Mouse (Mus musculus) spleen, embryonic (tissue): ENCODE measurements around the gene Gm21985.
"Not testable (repeated sequence)": the region's sequence is repeated elsewhere in the genome, so short reads cannot be mapped to it uniquely, and the experiment has no call there.

Source experiments
- CTCF ChIA-PET: fragments of 350-600 bp; sonication (Branson Sonifier 250); formaldehyde crosslinking; loops from one replicate; lab custom pipeline; 2022; lab: Charles Lee

Gene Gm21985

DNA sequence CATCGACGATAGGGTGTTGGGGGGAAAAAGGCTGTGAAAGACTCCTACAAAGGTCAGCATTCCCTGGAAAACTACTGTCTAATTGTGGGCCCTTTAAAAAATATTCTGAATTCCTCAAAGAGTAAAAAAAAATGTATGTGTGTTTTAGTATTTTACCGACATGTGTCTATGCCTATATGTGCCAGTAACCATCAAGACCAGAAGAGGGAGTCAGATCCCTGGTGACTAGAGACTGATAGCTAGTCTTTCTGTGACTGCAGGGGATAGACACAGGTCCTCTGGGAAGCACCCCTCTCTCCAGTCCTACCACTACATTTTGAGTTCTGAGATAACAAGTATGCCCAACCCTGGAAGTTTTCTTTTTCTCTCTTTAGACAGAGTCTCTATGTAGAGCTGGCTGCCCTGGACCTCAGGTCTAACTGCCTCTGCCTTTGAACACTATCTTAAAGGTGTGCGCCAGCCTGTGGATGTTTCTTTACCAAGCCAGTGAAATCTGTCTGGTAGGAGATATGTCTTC is 3.3 kb upstream of the Gm21985 start:
- CTCF ChIA-PET: interaction anchor here (0.6 kb wide), 1 partner anchor 15 kb away, joined by 5 read pairs; no protein-coding TSS in a partner anchor

DNA sequence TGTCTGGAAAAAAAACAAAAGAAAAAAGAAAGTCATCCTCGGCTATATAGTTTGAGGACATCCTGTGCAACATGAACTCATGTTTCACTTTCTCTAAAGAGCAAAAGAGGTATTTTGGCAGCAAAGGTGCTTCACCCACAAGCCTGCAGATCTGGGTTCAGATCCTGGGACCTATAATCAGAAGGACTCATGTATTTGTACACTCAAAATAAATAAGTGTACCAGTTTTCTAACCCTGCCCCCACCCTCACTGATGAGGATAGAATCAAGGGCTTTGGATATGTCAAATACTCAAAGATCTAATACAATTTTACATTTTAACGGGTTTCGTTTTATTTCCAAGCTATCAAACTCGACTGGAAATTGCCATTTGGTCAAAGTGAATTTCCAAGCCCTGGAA is 1.8 kb upstream of the Gm21985 start:
- CTCF ChIA-PET: no interaction called here

DNA sequence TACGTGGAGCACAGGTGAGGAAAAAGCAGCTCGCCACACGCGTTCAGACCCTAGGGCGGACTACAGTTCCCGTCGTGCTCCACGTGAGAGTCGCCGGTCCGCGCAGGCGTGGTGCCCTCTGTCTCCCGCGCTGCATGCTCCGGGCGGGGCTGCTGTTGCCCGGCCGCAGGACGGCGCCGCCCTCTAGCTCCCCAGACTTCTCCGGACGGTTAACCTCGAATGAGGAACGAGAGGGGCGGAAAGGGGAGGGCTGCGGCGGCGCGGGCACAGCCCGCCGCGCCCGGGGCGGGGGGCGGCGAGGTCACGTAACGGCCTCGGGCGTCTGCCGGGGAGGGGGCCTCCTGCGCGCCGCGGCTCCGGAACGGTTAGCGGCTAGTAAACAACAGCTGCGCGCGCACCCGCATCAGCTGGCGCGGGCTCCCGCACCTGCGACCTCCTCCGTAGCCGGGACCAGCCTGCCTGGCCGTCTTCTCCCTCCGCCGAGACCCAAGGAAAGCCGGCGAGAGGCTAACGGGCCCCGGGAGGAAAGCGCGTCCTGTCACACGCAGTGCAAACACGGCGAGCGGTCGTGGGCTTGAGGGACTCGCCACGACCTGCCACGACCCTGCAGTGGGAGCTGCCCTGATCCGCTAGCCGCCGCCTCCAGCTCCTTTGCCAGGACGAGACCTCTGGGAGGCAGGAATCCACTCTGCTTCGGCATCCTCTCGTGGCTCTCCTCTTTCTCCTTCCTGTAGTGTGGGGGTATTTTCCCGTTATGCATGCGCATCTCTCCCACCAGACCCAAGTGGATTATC is 469 bp upstream of the Gm21985 start, which contains the start of gene Slc12a6:
TSS of gene Slc12a6 (plus strand) at position 378 of the 794 bp plus-strand sequence.
- CTCF ChIA-PET: no interaction called here

DNA sequence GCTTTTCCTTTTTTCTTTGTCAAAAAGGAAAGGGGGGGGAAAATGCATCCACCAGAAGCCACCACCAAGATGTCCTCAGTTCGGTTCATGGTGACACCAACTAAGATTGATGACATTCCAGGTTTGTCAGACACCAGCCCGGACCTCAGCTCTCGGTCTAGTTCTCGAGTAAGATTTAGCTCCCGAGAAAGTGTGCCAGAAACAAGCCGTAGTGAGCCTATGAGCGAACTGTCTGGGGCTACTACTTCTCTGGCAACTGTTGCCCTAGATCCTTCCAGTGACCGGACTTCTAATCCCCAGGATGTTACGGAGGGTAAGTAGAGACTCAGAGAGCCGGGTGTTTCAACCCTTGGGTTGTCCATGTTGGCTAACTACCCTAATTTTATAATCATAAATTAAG is 666 bp downstream of the Gm21985 start:
- CTCF ChIA-PET: interaction anchor here (0.7 kb wide), 1 partner anchor 60 kb away, joined by 3 read pairs; no protein-coding TSS in a partner anchor

DNA sequence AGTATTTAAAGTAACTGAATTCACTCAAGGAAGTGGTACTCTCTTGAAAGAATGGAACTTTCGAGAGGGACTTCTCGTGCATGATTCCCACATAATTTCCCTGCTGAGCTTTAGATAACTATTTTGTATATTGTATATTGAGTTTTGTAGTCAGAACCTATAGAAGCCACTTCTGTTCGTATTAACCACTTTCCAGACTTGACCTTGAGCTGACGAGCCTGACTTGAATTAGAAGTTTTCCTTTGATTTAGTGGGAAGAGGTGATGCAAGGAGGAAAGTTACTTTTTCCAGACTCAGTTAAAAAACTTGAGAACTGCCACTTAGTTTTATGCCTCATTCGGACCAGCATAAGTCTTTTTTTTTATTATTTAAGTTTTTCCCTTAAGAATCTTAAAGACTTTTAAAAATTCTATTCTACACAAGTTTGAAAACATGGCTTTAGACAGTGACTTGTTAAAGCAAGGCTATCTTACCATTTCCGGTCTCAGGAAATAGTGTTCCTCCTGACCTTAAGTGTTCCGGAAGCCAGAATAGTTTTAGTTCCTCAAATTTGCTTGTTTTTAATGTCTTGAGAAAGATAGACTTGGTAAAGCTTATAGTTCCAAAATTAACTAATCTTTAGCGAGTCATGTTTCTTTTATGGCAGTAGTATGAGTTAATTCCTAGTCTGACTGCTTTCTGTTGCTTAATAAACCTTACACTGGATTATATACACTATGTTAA is 1.6 kb downstream of the Gm21985 start:
- CTCF ChIA-PET: interaction anchor here (0.5 to 0.6 kb wide), 3 partner anchors 29 to 51 kb away, joined by 3 to 8 read pairs (median 3); partner anchors contain the start of gene Lpcat4

DNA sequence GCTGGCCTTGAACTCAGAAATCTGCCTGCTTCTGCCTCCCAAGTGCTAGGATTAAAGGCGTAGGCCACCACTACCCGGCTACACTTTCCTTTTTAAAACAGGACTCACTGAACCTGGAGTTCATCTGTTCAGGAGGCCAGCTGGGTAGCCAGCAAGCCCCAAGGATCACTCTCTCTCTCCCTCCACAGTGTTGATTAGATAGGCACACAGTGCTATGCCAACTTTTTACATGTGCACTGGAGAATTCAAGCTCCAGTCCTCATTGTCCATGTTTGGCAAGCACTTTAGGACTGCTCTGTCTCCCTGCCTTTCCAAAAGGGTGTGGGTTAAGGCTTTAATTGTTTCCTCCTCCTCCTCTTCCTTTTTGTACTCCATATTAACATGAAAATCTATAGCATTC is 3.9 kb downstream of the Gm21985 start:
- CTCF ChIA-PET: no interaction called here

DNA sequence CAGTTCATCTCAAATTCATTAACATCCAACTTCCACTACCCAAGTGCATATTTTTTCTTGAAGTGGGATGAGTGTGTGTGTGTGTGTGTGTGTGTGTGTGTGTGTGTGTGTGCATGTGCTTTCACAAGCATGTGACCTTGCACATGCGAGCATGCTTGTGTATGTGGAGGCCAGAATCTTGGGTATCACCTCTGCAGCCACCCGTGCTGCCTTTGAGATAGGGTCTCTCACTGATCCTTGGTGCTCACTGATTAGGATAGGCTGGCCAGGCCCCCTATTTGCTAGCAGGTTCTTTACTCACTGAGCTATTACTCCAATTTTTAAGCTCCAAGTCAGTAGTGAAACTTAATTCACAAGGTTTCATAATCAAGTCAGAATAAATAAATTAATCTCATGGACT is 6.8 kb downstream of the Gm21985 start:
- CTCF ChIA-PET: no interaction called here

DNA sequence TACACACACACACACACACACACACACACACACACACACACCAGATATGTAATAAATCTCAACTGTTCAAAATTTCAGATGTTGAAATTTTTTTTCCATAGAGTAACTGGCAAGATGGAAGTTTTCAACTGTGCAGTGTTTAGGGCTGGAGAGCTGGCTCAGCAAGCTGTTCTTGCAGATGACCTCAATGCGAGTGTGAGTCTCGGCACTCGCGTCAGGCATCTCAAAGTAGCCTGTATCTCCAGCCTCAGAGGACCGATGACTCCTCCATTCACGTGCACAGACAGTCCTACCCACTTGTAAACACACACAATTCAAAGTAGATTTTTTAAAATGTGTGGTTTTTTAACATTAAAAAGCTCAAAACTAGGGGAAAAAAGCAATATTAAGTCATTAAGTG is 7.4 kb downstream of the Gm21985 start:
- CTCF ChIA-PET: interaction anchor here (0.6 to 1.2 kb wide), 2 partner anchors 10 to 218 kb away, joined by 3 to 5 read pairs; no protein-coding TSS in a partner anchor

DNA sequence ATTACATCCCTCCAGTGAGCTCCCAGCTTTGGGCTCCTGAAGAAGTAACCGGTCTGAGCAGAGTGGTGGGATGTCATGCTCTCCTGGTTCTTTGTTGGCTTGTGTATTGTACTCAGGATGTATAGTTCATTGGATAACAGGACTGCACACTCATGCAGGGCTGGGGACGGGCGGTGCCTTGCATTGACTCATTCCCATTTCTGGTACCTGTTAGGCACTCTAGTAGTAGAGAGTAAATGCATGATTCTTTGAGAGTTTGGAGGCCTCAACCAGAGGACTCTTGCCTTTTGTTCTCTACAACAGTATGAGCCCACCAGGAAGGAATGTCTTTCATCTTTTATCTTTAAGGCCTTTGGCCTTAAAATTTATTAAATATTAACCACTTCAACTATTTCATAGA is 10.8 kb downstream of the Gm21985 start:
- CTCF ChIA-PET: no interaction called here

DNA sequence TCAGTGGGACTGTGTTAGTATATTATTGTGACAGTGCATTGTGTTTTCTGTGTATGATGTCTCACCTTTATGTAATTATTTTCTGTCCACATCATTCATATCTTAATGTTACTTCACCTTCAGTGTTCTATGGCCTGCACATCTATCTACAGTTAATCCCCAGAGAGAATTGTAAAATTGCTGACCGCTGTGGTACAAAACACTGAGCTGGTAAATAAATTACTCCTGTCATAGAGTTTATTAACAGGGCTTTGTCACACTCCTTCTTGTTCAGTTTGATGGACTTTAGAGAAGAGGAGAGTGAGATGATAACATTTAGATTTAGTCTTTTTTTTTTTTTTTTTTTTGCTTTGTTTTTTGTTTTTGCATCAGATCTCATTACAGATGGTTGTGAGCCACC is 16.7 kb downstream of the Gm21985 start:
- CTCF ChIA-PET: interaction anchor here (0.6 to 0.7 kb wide), 2 partner anchors 9 to 22 kb away, joined by 4 to 14 read pairs; no protein-coding TSS in a partner anchor

DNA sequence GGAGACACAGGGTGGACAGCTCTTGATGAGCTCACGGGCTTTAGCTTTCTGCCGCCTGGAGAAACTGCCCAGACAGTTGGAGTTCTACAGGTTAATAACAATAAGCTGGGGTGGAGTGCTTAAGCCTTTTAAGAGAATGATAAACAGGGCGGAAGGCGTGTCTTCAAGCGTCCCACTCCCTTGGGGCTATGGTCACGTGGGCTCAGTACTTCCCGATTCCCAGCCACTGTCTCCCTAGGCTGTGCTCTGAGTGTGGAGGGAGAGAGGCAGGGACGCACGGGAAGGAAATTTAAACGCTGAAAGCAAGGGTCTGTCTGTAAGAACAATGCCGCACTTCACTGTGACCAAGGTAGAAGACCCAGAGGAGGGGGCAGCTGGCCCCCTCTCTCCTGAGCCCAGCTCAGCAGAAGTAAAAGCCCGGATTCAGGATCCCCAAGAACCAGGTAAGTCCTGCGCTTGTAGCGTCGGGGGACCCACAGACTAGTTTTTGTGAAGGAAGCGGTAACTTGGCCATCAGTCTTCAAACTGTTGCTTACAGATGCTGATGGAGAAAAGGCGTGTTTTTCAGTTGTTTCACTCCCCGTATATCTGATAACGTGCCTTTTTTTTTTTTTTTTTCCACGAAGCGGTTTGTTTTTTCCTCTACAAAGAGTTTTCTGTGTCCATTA is 18.4 kb downstream of the Gm21985 start:
- CTCF ChIA-PET: no interaction called here

DNA sequence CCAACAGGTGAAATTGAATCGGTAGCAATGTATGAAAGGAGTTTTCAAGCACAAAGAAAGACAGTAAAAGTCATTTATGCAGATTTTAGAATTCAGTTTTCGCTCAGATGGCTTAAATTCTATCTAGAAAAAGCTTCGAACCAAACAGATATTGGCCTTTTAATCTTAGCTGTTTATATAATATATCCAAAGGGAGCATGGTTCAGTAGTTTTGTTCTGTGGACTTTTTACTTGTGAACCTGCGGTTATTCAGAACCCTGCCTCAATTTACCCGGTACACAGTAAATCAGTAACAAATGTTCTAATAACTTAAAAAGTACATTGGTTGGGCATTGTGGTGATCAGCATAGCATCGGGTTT is 18.9 kb downstream of the Gm21985 start:
- CTCF ChIA-PET: no interaction called here

DNA sequence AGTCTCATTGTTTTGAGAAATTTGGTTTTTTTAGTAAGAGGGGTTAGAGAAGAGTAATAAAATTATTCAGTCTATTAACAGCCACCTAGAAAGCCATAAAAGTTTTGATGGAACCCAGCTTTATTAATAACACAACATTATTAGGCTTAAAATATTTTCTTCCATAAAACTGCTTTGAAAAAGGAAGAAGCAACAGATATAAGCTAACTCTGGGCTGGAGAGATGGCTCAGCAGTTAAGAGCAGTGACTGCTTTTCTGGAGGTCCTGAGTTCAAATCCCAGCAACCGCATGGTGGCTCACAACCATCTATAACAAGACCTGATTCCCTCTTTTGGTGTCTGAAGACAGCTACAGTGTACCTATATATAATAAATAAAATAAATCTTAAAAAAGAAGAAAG is 19.9 kb downstream of the Gm21985 start:
- CTCF ChIA-PET: not testable (repeated sequence)

DNA sequence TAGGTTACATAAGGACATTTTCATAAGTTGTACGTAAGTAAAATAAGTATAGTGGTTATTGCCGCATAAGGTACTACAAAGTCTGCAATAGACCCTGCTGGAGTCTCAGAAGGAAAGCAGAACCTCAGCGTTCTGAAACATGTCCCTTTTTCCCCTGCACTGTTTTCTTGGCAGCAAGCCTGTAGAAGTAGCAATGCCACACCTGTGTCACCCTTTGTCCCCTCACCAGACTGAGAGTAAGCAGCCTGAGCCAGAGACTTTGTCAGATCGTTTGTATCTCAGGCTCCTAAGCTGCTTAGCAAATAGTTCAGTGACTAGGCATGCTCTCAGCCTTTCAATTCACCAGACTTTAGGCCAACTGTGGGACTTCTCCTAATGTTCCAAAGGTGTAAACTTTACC is 20.9 kb downstream of the Gm21985 start:
- CTCF ChIA-PET: no interaction called here

DNA sequence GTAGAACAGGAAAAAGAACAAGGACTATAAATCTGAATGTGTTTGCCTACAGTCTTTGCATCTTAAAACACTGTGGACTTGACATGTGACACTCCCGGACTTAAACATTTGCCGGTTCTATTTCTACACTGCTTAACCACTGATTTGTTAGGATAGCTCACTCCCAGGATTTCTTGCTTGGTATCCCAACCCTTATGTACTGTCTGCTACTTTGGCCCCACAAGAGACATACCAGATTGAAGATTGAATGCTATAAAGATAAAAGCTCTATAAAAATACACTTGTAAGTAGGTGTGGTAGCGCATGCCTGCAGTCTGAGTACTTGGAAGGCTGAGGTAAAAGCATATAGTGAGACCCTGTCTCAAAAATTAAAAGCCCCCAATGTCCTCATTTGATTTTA is 23.4 kb downstream of the Gm21985 start:
- CTCF ChIA-PET: no interaction called here

DNA sequence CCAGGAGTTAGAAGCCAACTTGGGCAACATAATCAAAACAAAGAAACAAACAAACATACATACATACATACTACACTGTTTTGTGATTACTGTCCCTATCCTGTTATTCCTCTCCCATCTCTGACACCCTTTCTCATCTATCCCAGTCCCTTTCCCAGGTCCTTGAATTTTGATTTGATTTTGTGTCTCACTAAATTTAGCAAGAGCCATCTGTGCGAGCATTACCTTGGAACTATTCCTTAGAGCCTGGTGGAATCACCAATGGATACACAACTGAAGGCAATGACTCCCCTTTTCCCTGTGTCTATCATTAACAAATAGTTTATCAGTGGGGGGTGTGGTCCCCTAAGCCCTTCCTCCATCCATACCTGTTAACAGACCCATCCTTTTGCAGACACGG is 26.7 kb downstream of the Gm21985 start:
- CTCF ChIA-PET: no interaction called here

DNA sequence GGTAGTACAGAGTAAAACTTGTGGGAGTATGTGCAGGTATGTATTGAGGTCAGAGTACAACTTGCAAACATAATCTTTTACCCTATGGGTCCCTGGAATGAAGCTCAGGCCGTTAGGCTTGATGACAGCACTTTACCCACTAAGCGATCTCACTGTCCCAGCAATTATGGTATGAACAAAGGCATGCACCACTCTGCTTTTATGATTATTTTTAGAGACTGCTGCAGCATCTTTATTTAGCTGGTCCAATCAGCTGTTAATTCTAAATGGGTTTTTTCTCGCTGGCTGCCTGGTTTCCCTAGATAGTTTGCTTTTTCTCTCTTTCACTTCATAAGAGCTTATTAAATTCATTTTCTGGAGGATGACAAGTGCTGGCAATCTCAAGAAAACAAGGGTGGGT is 30.1 kb downstream of the Gm21985 start:
- CTCF ChIA-PET: no interaction called here

DNA sequence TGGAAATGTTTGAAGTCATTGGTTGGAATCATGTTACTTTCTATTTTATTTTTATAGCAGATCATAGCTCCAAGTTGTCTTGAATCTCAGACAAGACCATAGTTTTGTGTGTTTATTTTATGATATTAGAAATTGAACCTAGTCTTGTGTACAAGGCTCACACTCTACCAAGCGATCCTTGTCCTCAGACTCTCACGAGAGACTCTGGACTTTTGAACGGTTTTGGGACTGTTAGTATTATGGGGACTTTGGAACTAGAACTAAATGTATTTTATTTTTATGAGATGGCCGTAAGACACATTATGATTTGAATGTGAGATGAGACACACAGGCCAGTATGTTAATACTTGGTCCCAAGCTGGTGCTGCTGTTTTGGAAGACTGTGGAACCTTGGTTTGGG is 32.1 kb downstream of the Gm21985 start:
- CTCF ChIA-PET: interaction anchor here (0.5 kb wide), 1 partner anchor 30 kb away, joined by 4 read pairs; no protein-coding TSS in a partner anchor

DNA sequence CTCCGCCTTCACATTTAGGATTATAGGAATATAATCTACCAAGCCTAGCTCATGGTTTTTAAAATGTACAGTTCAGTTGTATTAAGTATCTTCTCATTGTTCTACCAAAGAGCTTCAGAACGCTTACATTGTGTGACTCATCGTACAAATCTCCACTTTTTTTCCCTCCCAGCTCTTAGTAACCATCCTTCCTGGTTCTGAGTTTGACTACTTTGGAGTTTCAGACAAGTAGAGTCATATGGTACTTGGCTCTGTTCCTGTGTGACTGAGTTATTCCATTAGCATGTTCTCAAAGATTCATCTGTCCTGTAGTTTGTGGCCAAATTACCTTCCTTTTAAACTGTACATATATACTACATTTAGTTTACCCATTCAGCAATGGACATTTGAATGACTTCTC is 42.6 kb downstream of the Gm21985 start:
- CTCF ChIA-PET: no interaction called here

DNA sequence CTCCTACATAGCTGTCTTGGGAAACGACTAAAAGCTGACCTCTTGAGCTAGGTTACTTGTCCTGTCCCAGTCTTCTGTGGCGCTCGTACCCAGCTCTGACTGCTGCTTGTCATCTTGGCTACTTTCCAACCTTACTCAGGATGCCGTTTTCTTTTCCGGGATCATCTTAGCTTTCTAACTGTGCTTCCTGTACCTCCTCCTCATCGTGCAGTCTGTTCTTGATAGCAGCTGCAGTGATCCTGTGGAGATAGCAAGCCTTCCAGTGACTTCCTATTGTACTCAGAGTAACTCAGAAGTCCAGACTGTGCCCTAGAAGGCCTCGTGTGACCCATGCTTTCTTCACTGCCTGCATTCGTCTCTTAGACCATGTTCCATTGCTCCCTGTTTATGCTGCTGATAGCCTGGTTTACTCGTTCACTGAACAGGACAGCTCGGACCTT is 43.1 kb downstream of the Gm21985 start:
- CTCF ChIA-PET: no interaction called here

DNA sequence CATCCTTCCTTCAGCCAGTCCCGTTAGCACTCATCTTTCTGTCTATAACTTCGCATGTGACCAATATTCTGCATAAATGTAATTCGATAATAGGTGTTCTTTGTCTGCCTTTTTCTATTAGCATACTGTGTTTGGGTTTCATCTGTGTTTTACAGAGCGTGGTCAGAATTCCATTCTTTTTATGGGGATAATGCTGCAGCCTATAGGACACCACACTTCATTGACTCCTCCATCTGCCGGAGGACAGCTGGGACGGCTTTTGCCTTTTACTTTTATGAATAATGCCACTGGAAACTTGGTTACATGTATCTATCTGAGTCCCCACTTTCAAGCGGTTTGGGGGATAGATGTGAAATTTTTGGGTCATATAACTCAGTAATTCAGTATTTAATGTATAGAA is 49.5 kb downstream of the Gm21985 start:
- CTCF ChIA-PET: interaction anchor here (0.5 to 0.8 kb wide), 2 partner anchors 15 to 54 kb away, joined by 3 to 9 read pairs; no protein-coding TSS in a partner anchor

DNA sequence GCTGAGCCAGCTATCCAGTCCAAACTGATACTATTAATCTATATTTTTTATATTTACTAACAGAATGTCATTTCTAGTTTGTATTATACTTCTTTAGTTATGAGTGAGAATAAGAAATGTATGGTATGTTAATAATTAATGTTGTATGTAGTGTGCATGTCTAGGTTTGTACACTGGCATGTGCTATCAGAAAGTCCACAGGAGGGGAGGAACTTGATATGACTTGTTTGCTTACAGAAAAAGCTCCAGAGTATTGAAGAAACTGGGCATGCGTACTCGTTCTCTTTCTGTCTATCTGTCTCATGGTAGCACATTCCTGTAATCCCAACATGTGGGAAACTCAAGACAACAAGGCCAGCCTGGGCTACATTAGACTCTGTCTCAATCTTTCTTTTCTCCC is 52.1 kb downstream of the Gm21985 start:
- CTCF ChIA-PET: no interaction called here
